ENCODE assay signal across 8 mouse cellular contexts in genomic region chr12:111722654-111723053, GRCm38 (mm10). TPM values are rescaled to one million over a fixed set of nuclear protein-coding genes. Genes with fewer than 3 reads are reported as not detected.
DNase-seq lines count a peak whose midpoint lies in the region; ATAC-seq and TF ChIP-seq lines count a peak whose summit lies in the region.

No protein-coding gene starts in this region.

- DNase-seq in heart, adult 2 months, result peak in 1 of 2 experiments; percentile 75
- no peak for DNase-seq in heart, embryonic 10.5 days (ENCODE audit: low spot score)
- peak; percentile 42 for DNase-seq in midbrain, postnatal 0 days (ENCODE audit: low spot score)
- no peak for DNase-seq in liver, embryonic 14.5 days (ENCODE audit: low read depth in 3 of 3, low spot score in 3 of 3)
- no peak for DNase-seq in embryonic facial prominence, embryonic 10.5 days (ENCODE audit: low spot score)
- DNase-seq in ovary, postnatal 36 days (ENCODE audit: low spot score), result no peak

- intact Hi-C loops in heart, adult 2 months (cut with DNase I), result no loop called here

- peaks cover 19% of the 10 kb centered on the region for H3K4me1 ChIP-seq in heart, adult 2 months (ENCODE audit: control insufficient read depth, insufficient read depth, low read length)
- H3K4me1 ChIP-seq in heart, embryonic 10.5 days, result peaks cover 17% of the 10 kb centered on the region
- no peaks in the 10 kb centered on the region for H3K4me1 ChIP-seq in midbrain, postnatal 0 days (ENCODE audit: insufficient read depth, low read length)
- H3K4me1 ChIP-seq in midbrain, embryonic 15.5 days, result peaks cover 7% of the 10 kb centered on the region
- H3K4me1 ChIP-seq in bone marrow macrophage, adult 2 months (ENCODE audit: control insufficient read depth, insufficient read depth, low read length), result peaks cover 7% of the 10 kb centered on the region
- H3K4me1 ChIP-seq in liver, embryonic 14.5 days (replicated peaks; ENCODE audit: control insufficient read depth in 2 of 2, insufficient read depth in 2 of 2, low read length in 1 of 2), result no peaks in the 10 kb centered on the region
- peaks cover 35% of the 10 kb centered on the region for H3K4me1 ChIP-seq in embryonic facial prominence, embryonic 10.5 days

- no peaks in the 10 kb centered on the region for H3K9me3 ChIP-seq in heart, embryonic 10.5 days
- no peaks in the 10 kb centered on the region for H3K9me3 ChIP-seq in midbrain, postnatal 0 days (ENCODE audit: low read length)
- no peaks in the 10 kb centered on the region for H3K9me3 ChIP-seq in midbrain, embryonic 15.5 days
- no peaks in the 10 kb centered on the region for H3K9me3 ChIP-seq in liver, embryonic 14.5 days (ENCODE audit: control insufficient read depth, low read length)
- no peaks in the 10 kb centered on the region for H3K9me3 ChIP-seq in embryonic facial prominence, embryonic 10.5 days

- H3K79me2 ChIP-seq in heart, adult 2 months (replicated peaks; ENCODE audit: control insufficient read depth, insufficient read depth, low read length), result no peaks in the 10 kb centered on the region

- H3K9ac ChIP-seq in heart, adult 2 months (ENCODE audit: low read depth, low read length), result no peak overlapping the region
- no peak overlapping the region for H3K9ac ChIP-seq in midbrain, postnatal 0 days (replicated peaks; ENCODE audit: low read length, poor library complexity, severe bottlenecking)
- no peak overlapping the region for H3K9ac ChIP-seq in midbrain, embryonic 15.5 days
- H3K9ac ChIP-seq in liver, embryonic 14.5 days (replicated peaks), result no peak overlapping the region

- H3K27me3 ChIP-seq in heart, adult 2 months (ENCODE audit: control insufficient read depth, insufficient read depth, low read length), result no peaks in the 10 kb centered on the region
- no peaks in the 10 kb centered on the region for H3K27me3 ChIP-seq in heart, embryonic 10.5 days (ENCODE audit: insufficient read depth, poor library complexity, severe bottlenecking)
- no peaks in the 10 kb centered on the region for H3K27me3 ChIP-seq in midbrain, postnatal 0 days (ENCODE audit: insufficient read depth, low read length)
- H3K27me3 ChIP-seq in midbrain, embryonic 15.5 days (replicated peaks), result no peaks in the 10 kb centered on the region
- no peaks in the 10 kb centered on the region for H3K27me3 ChIP-seq in liver, embryonic 14.5 days (ENCODE audit: control insufficient read depth, insufficient read depth, low read length)
- no peaks in the 10 kb centered on the region for H3K27me3 ChIP-seq in embryonic facial prominence, embryonic 10.5 days (replicated peaks; ENCODE audit: low read depth, poor library complexity, severe bottlenecking)

- no peaks in the 10 kb centered on the region for H3K36me3 ChIP-seq in heart, adult 2 months (ENCODE audit: control insufficient read depth, insufficient read depth, low read length)
- H3K36me3 ChIP-seq in heart, embryonic 10.5 days, result peaks cover 45% of the 10 kb centered on the region
- H3K36me3 ChIP-seq in midbrain, postnatal 0 days (ENCODE audit: insufficient read depth, low read length), result peaks cover 14% of the 10 kb centered on the region
- H3K36me3 ChIP-seq in midbrain, embryonic 15.5 days (replicated peaks), result peaks cover 3% of the 10 kb centered on the region; the same call in 1 of the 2 replicates
- H3K36me3 ChIP-seq in liver, embryonic 14.5 days (replicated peaks; ENCODE audit: control insufficient read depth, insufficient read depth, low read depth), result no peaks in the 10 kb centered on the region; the same call in 1 of the 2 replicates
- H3K36me3 ChIP-seq in embryonic facial prominence, embryonic 10.5 days (replicated peaks), result peaks cover 49% of the 10 kb centered on the region

- no peak overlapping the region for H3K4me3 ChIP-seq in heart, adult 2 months
- no peak overlapping the region for H3K4me3 ChIP-seq in heart, embryonic 10.5 days
- H3K4me3 ChIP-seq in midbrain, postnatal 0 days (ENCODE audit: low read depth, low read length), result no peak overlapping the region
- H3K4me3 ChIP-seq in midbrain, embryonic 15.5 days, result no peak overlapping the region
- no peak overlapping the region for H3K4me3 ChIP-seq in bone marrow macrophage, adult 2 months (ENCODE audit: insufficient read depth, low read length)
- H3K4me3 ChIP-seq in liver, embryonic 14.5 days (ENCODE audit: insufficient read depth in 1 of 2, low read depth in 2 of 2, low read length in 2 of 2), result no peak overlapping the region
- H3K4me3 ChIP-seq in embryonic facial prominence, embryonic 10.5 days, result no peak overlapping the region

- H3K4me2 ChIP-seq in midbrain, postnatal 0 days (ENCODE audit: low read depth, low read length, poor library complexity, severe bottlenecking), result no peak overlapping the region
- H3K4me2 ChIP-seq in midbrain, embryonic 15.5 days, result no peak overlapping the region
- H3K4me2 ChIP-seq in liver, embryonic 14.5 days (ENCODE audit: low read depth), result no peak overlapping the region

- TF ChIP-seq POLR2A in heart, adult 2 months (IDR thresholded peaks at IDR 0.05; ENCODE audit: insufficient read depth, low read depth, low read length), result no peak
- no peak for TF ChIP-seq POLR2A in bone marrow macrophage, adult 2 months (IDR thresholded peaks at IDR 0.05; ENCODE audit: borderline replicate concordance, low read depth, low read length)

- WGBS in heart, adult 2 months, result 67% methylated on average over 9 of the region's 9 CpGs
- WGBS in heart, embryonic 10.5 days, result 64% methylated on average over 9 of the region's 9 CpGs
- WGBS in midbrain, postnatal 0 days, result 76% methylated on average over 9 of the region's 9 CpGs
- 67% methylated on average over 9 of the region's 9 CpGs for WGBS in midbrain, embryonic 15.5 days
- WGBS in liver, embryonic 14.5 days (ENCODE audit: insufficient replicate concordance), result 62% methylated on average over 9 of the region's 9 CpGs
- 74% methylated on average over 9 of the region's 9 CpGs for WGBS in embryonic facial prominence, embryonic 10.5 days

- no peak overlapping the region for H3K27ac ChIP-seq in heart, adult 2 months
- no peak overlapping the region for H3K27ac ChIP-seq in heart, embryonic 10.5 days
- H3K27ac ChIP-seq in midbrain, postnatal 0 days (ENCODE audit: low read depth, low read length), result no peak overlapping the region
- H3K27ac ChIP-seq in midbrain, embryonic 15.5 days, result no peak overlapping the region
- H3K27ac ChIP-seq in bone marrow macrophage, adult 2 months (ENCODE audit: insufficient read depth, low read depth, low read length), result no peak overlapping the region
- no peak overlapping the region for H3K27ac ChIP-seq in liver, embryonic 14.5 days
- no peak overlapping the region for H3K27ac ChIP-seq in embryonic facial prominence, embryonic 10.5 days (replicated peaks)

- TF ChIP-seq CTCF in heart, adult 2 months (IDR thresholded peaks at IDR 0.05), result peak; percentile 83
- peak; percentile 67 for TF ChIP-seq CTCF in midbrain, postnatal 0 days (IDR thresholded peaks at IDR 0.05)
- TF ChIP-seq CTCF in bone marrow macrophage, adult 2 months (IDR thresholded peaks at IDR 0.05; ENCODE audit: low read depth, low read length), result peak; percentile 32; the same call in 1 of the 2 replicates
- peak; percentile 72 for TF ChIP-seq CTCF in liver, embryonic 14.5 days (IDR thresholded peaks at IDR 0.05; ENCODE audit: low read depth)

- TF ChIP-seq EP300 in heart, adult 2 months (IDR thresholded peaks at IDR 0.05; ENCODE audit: insufficient read depth, low read depth, low read length), result 0 out of 2 replicates have a peak, but pooled peaks have one; percentile 15
- TF ChIP-seq EP300 in liver, embryonic 14.5 days (IDR thresholded peaks at IDR 0.05; ENCODE audit: low read depth), result no peak

- no peak for ATAC-seq in midbrain, postnatal 0 days (ENCODE audit: low FRiP score)
- no peak for ATAC-seq in midbrain, embryonic 15.5 days (replicated peaks)
- no peak for ATAC-seq in liver, embryonic 14.5 days (ENCODE audit: insufficient read depth)

RNA-seq across cellular contexts. Expression of gene Apopt1, which starts 9.6 kb away (rescaled TPM):
- total RNA-seq in heart, adult 2 months (2021), result 10 to 100 TPM; 32.0 to 36.3 TPM
- polyA plus RNA-seq in heart, adult 2 months (2012; rRNA removed), result 31.4 and 31.7 TPM in 2 replicates
- polyA plus RNA-seq in heart, embryonic 10.5 days (2016; fragmentation: Nextera tagmentation; extraction: Ambion mirVana), result 53.3 and 55.2 TPM in 2 replicates
- total RNA-seq in midbrain, postnatal 0 days (2014; rRNA removed), result 17.9 and 27.8 TPM in 2 replicates
- 63.1 and 67.0 TPM in 2 replicates for polyA plus RNA-seq in midbrain, postnatal 0 days (2015; fragmentation: Nextera tagmentation; extraction: Ambion mirVana)
- 51.9 and 55.3 TPM in 2 replicates for polyA plus RNA-seq in midbrain, embryonic 15.5 days (2015; fragmentation: Nextera tagmentation; extraction: Ambion mirVana)
- 34.5 and 38.7 TPM in 2 replicates for polyA plus RNA-seq in bone marrow macrophage, adult 2 months (2012; ENCODE audit: insufficient read depth, insufficient read length, missing spikeins)
- polyA plus RNA-seq in liver, embryonic 14.5 days (2012; rRNA removed), result 7.5 and 13.4 TPM in 2 replicates
- polyA plus RNA-seq in liver, embryonic 14.5 days (2014; fragmentation: Nextera tagmentation; extraction: Ambion mirVana), result 19.3 and 20.0 TPM in 2 replicates
- 56.2 and 56.4 TPM in 2 replicates for polyA plus RNA-seq in embryonic facial prominence, embryonic 10.5 days (2016; fragmentation: Nextera tagmentation; extraction: Ambion mirVana)

RNA-seq across cellular contexts. Expression of gene Bag5, which starts 9.6 kb away (rescaled TPM):
- 10 to 100 TPM; 18.8 to 22.8 TPM for total RNA-seq in heart, adult 2 months (2021)
- 9.8 and 15.9 TPM in 2 replicates for polyA plus RNA-seq in heart, adult 2 months (2012; rRNA removed)
- polyA plus RNA-seq in heart, embryonic 10.5 days (2016; fragmentation: Nextera tagmentation; extraction: Ambion mirVana), result 43.7 and 47.7 TPM in 2 replicates
- 28.7 and 43.5 TPM in 2 replicates for total RNA-seq in midbrain, postnatal 0 days (2014; rRNA removed)
- 68.7 and 70.8 TPM in 2 replicates for polyA plus RNA-seq in midbrain, postnatal 0 days (2015; fragmentation: Nextera tagmentation; extraction: Ambion mirVana)
- 71.7 and 73.1 TPM in 2 replicates for polyA plus RNA-seq in midbrain, embryonic 15.5 days (2015; fragmentation: Nextera tagmentation; extraction: Ambion mirVana)
- polyA plus RNA-seq in bone marrow macrophage, adult 2 months (2012; ENCODE audit: insufficient read depth, insufficient read length, missing spikeins), result 15.1 and 18.1 TPM in 2 replicates
- 5.5 and 9.8 TPM in 2 replicates for polyA plus RNA-seq in liver, embryonic 14.5 days (2012; rRNA removed)
- 15.2 and 15.5 TPM in 2 replicates for polyA plus RNA-seq in liver, embryonic 14.5 days (2014; fragmentation: Nextera tagmentation; extraction: Ambion mirVana)
- 50.2 and 58.0 TPM in 2 replicates for polyA plus RNA-seq in embryonic facial prominence, embryonic 10.5 days (2016; fragmentation: Nextera tagmentation; extraction: Ambion mirVana)

RNA-seq across cellular contexts. Expression of gene Klc1, which starts 36.0 kb away (rescaled TPM):
- total RNA-seq in heart, adult 2 months (2021), result 10 to 100 TPM; 83.8 to 83.9 TPM
- 80.8 and 105 TPM in 2 replicates for polyA plus RNA-seq in heart, adult 2 months (2012; rRNA removed)
- polyA plus RNA-seq in heart, embryonic 10.5 days (2016; fragmentation: Nextera tagmentation; extraction: Ambion mirVana), result 109 and 116 TPM in 2 replicates
- total RNA-seq in midbrain, postnatal 0 days (2014; rRNA removed), result 509 and 579 TPM in 2 replicates
- 653 and 669 TPM in 2 replicates for polyA plus RNA-seq in midbrain, postnatal 0 days (2015; fragmentation: Nextera tagmentation; extraction: Ambion mirVana)
- polyA plus RNA-seq in midbrain, embryonic 15.5 days (2015; fragmentation: Nextera tagmentation; extraction: Ambion mirVana), result 661 and 666 TPM in 2 replicates
- 70.9 and 71.7 TPM in 2 replicates for polyA plus RNA-seq in bone marrow macrophage, adult 2 months (2012; ENCODE audit: insufficient read depth, insufficient read length, missing spikeins)
- 11.3 and 16.3 TPM in 2 replicates for polyA plus RNA-seq in liver, embryonic 14.5 days (2012; rRNA removed)
- polyA plus RNA-seq in liver, embryonic 14.5 days (2014; fragmentation: Nextera tagmentation; extraction: Ambion mirVana), result 14.3 and 17.2 TPM in 2 replicates
- polyA plus RNA-seq in embryonic facial prominence, embryonic 10.5 days (2016; fragmentation: Nextera tagmentation; extraction: Ambion mirVana), result 130 and 131 TPM in 2 replicates

RNA-seq across cellular contexts. Expression of gene Trmt61a, which starts 44.7 kb away (rescaled TPM):
- 1 to 10 TPM; 4.5 to 5.4 TPM for total RNA-seq in heart, adult 2 months (2021)
- 7.6 and 11.8 TPM in 2 replicates for polyA plus RNA-seq in heart, adult 2 months (2012; rRNA removed)
- 12.7 and 18.9 TPM in 2 replicates for polyA plus RNA-seq in heart, embryonic 10.5 days (2016; fragmentation: Nextera tagmentation; extraction: Ambion mirVana)
- total RNA-seq in midbrain, postnatal 0 days (2014; rRNA removed), result 23.2 and 27.5 TPM in 2 replicates
- polyA plus RNA-seq in midbrain, postnatal 0 days (2015; fragmentation: Nextera tagmentation; extraction: Ambion mirVana), result 8.4 and 8.7 TPM in 2 replicates
- 10.4 and 11.9 TPM in 2 replicates for polyA plus RNA-seq in midbrain, embryonic 15.5 days (2015; fragmentation: Nextera tagmentation; extraction: Ambion mirVana)
- 1.2 and 2.4 TPM in 2 replicates for polyA plus RNA-seq in bone marrow macrophage, adult 2 months (2012; ENCODE audit: insufficient read depth, insufficient read length, missing spikeins)
- polyA plus RNA-seq in liver, embryonic 14.5 days (2012; rRNA removed), result 19.3 and 32.7 TPM in 2 replicates
- polyA plus RNA-seq in liver, embryonic 14.5 days (2014; fragmentation: Nextera tagmentation; extraction: Ambion mirVana), result 3.3 and 4.4 TPM in 2 replicates
- 17.7 and 19.6 TPM in 2 replicates for polyA plus RNA-seq in embryonic facial prominence, embryonic 10.5 days (2016; fragmentation: Nextera tagmentation; extraction: Ambion mirVana)

RNA-seq across cellular contexts. Expression of gene Ckb, which starts 50.5 kb away (rescaled TPM):
- total RNA-seq in heart, adult 2 months (2021), result 10 to 100 TPM; 65.3 to 81.4 TPM
- 115 and 120 TPM in 2 replicates for polyA plus RNA-seq in heart, adult 2 months (2012; rRNA removed)
- polyA plus RNA-seq in heart, embryonic 10.5 days (2016; fragmentation: Nextera tagmentation; extraction: Ambion mirVana), result 408 and 575 TPM in 2 replicates
- 1,673 and 2,112 TPM in 2 replicates for total RNA-seq in midbrain, postnatal 0 days (2014; rRNA removed)
- polyA plus RNA-seq in midbrain, postnatal 0 days (2015; fragmentation: Nextera tagmentation; extraction: Ambion mirVana), result 1,654 and 1,809 TPM in 2 replicates
- 1,376 and 1,480 TPM in 2 replicates for polyA plus RNA-seq in midbrain, embryonic 15.5 days (2015; fragmentation: Nextera tagmentation; extraction: Ambion mirVana)
- polyA plus RNA-seq in bone marrow macrophage, adult 2 months (2012; ENCODE audit: insufficient read depth, insufficient read length, missing spikeins), result 388 and 396 TPM in 2 replicates
- polyA plus RNA-seq in liver, embryonic 14.5 days (2012; rRNA removed), result 26.5 and 31.4 TPM in 2 replicates
- polyA plus RNA-seq in liver, embryonic 14.5 days (2014; fragmentation: Nextera tagmentation; extraction: Ambion mirVana), result 26.1 and 28.0 TPM in 2 replicates
- 479 and 683 TPM in 2 replicates for polyA plus RNA-seq in embryonic facial prominence, embryonic 10.5 days (2016; fragmentation: Nextera tagmentation; extraction: Ambion mirVana)

Comparison
In these comparisons a context has a peak if more than half of its experiments do, and no peak if none do; other contexts are left out.
1. CTCF ChIP-seq: peak in every context shown above with its lines; median percentile 83 in heart, adult 2 months; 72 in liver, embryonic 14.5 days; 67 in midbrain, postnatal 0 days; 32 in bone marrow macrophage, adult 2 months.